Mouse (Mus musculus) bone marrow macrophage, adult 2 months (primary cell): ENCODE measurements around the gene Med8.

Experiments used
- CTCF ChIP-seq: IDR thresholded peaks from 2 replicates; pipeline ENCODE4 v1.5.1; 2012; ENCODE audit warnings: low read depth, mild to moderate bottlenecking, low read length, moderate library complexity
- POLR2A ChIP-seq: IDR thresholded peaks from 2 replicates; pipeline ENCODE4 v1.6.1; 2012; ENCODE audit warnings: mild to moderate bottlenecking, low read depth, low read length, borderline replicate concordance

DNA sequence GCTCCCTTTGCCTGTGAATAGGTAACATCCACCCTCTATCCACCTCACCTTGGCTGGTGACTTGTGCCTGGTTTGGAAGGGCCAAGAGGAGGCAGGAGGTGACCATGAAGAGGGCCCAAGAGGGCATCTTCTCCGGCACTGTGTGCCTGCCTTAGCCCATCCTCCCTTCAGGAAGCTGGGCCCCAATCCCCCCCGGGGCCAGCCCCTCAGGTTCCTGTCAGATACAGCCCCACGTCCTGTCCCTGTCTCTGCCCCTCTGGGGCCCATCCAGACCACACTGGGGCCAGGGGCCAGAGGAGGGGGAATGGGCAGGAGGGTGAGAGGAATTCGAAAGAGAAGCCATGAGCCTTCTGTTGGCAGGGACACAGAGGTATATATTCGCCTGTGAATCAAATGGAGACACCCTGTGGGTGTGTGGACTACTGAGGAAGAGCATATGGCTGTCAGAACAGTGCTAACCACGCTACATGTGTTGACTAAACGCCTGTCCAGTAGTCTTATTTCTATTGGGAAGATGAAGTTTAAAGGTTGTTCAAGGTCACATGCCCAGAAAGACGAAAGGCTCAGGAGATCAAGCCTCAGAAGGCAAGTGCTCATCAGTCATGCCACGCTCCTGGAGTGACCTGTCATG is 48.3 kb downstream of the Med8 start, which contains the start of gene Mpl:
- TF ChIP-seq CTCF (no peak), POLR2A (no peak)
